Mouse (Mus musculus) embryonic fibroblast, embryonic 13.5 days (primary cell): ENCODE data around the gene Clspn. TPM values are rescaled to one million over a fixed set of nuclear protein-coding genes. Genes with fewer than 3 reads are reported as not detected.

Experiments used
- H3K27ac ChIP-seq: 2 replicates; pipeline ENCODE4 v1.5.1; 2012; ENCODE audit warnings: low read length, control low read depth, inconsistent platforms; ENCODE audit not compliant: insufficient read depth
- H3K4me1 ChIP-seq: 2 replicates; pipeline ENCODE4 v1.6.1; 2011; ENCODE audit warnings: low read length; ENCODE audit not compliant: control insufficient read depth, insufficient read depth
- H3K4me3 ChIP-seq: 2 replicates; pipeline ENCODE4 v1.5.1; 2011; ENCODE audit warnings: mild to moderate bottlenecking, control low read depth, low read length; ENCODE audit not compliant: insufficient read depth
- CTCF ChIP-seq: IDR thresholded peaks from 2 replicates; pipeline ENCODE4 v1.5.1; 2011; ENCODE audit warnings: mild to moderate bottlenecking, control low read depth, low read length, moderate library complexity, borderline replicate concordance; ENCODE audit not compliant: insufficient read depth
- POLR2A ChIP-seq: IDR thresholded peaks from 2 replicates; pipeline ENCODE4 v1.6.1; 2011; ENCODE audit warnings: low read depth, mild to moderate bottlenecking, control low read depth, low read length, moderate library complexity
- polyA plus RNA-seq: library from polyadenylated mRNA; stranded (reverse); fragments of >200 nt; gene quantifications from 2 replicates; pipeline ENCODE4 v1.2.4, GENCODE M21; 2011; ENCODE audit warnings: low read depth; ENCODE audit not compliant: missing spikeins, insufficient read length

Gene Clspn
- polyA plus RNA-seq, 1 experiment = 29.2 TPM

- TF ChIP-seq CTCF (no peak), POLR2A (no peak)
- H3K27ac ChIP-seq = no peak overlapping the region
- no peaks in the 10 kb centered on the region for H3K4me1 ChIP-seq
- no peak overlapping the region for H3K4me3 ChIP-seq
Observed at GRCm38 (mm10) chr4:126631922-126632321, 75.2 kb downstream of the Clspn start.

GRCm38 (mm10) chr4:126632668-126633067, 75.9 kb downstream of the Clspn start:
- Histone ChIP-seq H3K4me3 (no peak overlapping the region), H3K4me1 (no peaks in the 10 kb centered on the region), H3K27ac (no peak overlapping the region)
- no peak for TF ChIP-seq CTCF
- TF ChIP-seq POLR2A = no peak

- no peak overlapping the region for H3K4me3 ChIP-seq
- no peak for TF ChIP-seq POLR2A
- no peak overlapping the region for H3K27ac ChIP-seq
- no peaks in the 10 kb centered on the region for H3K4me1 ChIP-seq
Observed at GRCm38 (mm10) chr4:126636330-126636729, 79.6 kb downstream of the Clspn start.

GRCm38 (mm10) chr4:126637446-126637845, 80.7 kb downstream of the Clspn start:
- Histone ChIP-seq H3K4me3 (no peak overlapping the region), H3K27ac (no peak overlapping the region), H3K4me1 (no peaks in the 10 kb centered on the region)
- TF ChIP-seq POLR2A (no peak), CTCF (no peak)

- Histone ChIP-seq H3K4me1 (no peaks in the 10 kb centered on the region), H3K4me3 (no peak overlapping the region), H3K27ac (no peak overlapping the region)
- no peak for TF ChIP-seq POLR2A
- no peak for TF ChIP-seq CTCF
Observed at GRCm38 (mm10) chr4:126639339-126639738, 82.6 kb downstream of the Clspn start.

- no peaks in the 10 kb centered on the region for H3K4me1 ChIP-seq
- no peak overlapping the region for H3K4me3 ChIP-seq
- H3K27ac ChIP-seq = no peak overlapping the region
- TF ChIP-seq CTCF (no peak), POLR2A (no peak)
Observed at GRCm38 (mm10) chr4:126641901-126642300, 85.2 kb downstream of the Clspn start.

Other genes with a start within 250 kb of the Clspn start
- 15.9 and 16.7 TPM in 2 replicates for gene Adprhl2, start 235.2 kb upstream of the Clspn start, polyA plus RNA-seq
- 3.1 and 3.9 TPM in 2 replicates for gene Tekt2, start 231.2 kb upstream of the Clspn start, polyA plus RNA-seq
- 18.0 and 22.7 TPM in 2 replicates for gene Ago3, start 127.4 kb upstream of the Clspn start, polyA plus RNA-seq
- 26.6 and 27.0 TPM in 2 replicates for gene Ago1, start 88.4 kb upstream of the Clspn start, polyA plus RNA-seq
- gene Ago4, start 23.5 kb upstream of the Clspn start, polyA plus RNA-seq = 1.2 and 1.9 TPM in 2 replicates
- gene 5730409E04Rik, start 52.9 kb downstream of the Clspn start, polyA plus RNA-seq = 19.1 and 20.1 TPM in 2 replicates
- gene Psmb2, start 120.7 kb downstream of the Clspn start, polyA plus RNA-seq = 288 and 303 TPM in 2 replicates
- gene Tfap2e, start 179.3 kb downstream of the Clspn start, polyA plus RNA-seq = not detected in 2 replicates
- 16.7 and 18.3 TPM in 2 replicates for gene Ncdn, start 196.5 kb downstream of the Clspn start, polyA plus RNA-seq
- gene AU040320, start 196.6 kb downstream of the Clspn start, polyA plus RNA-seq = 21.6 and 30.6 TPM in 2 replicates